Mouse (Mus musculus) hindlimb bud, embryonic 11.5 days (tissue): ENCODE data around the gene Gcm1.
"Not testable (repeated sequence)": the region's sequence is repeated elsewhere in the genome, so short reads cannot be mapped to it uniquely, and the experiment has no call there.

Experiments used
- DNase-seq: peaks from one replicate; pipeline ENCODE4 v3.0.0-alpha.2; 2012; ENCODE audit warnings: low read depth, low spot score; ENCODE audit errors: extremely low spot score

Gcm1 gene

GRCm38 (mm10) chr9:78046755-78047154 is 5.0 kb upstream of the Gcm1 start:
- no peak for DNase-seq

GRCm38 (mm10) chr9:78050452-78050970 is 1.2 kb upstream of the Gcm1 start:
- no peak for DNase-seq

GRCm38 (mm10) chr9:78053821-78054220 is 2.1 kb downstream of the Gcm1 start:
- DNase-seq: no peak

- no peak for DNase-seq
Observed at GRCm38 (mm10) chr9:78054298-78054697, 2.6 kb downstream of the Gcm1 start.

- DNase-seq: no peak
Observed at GRCm38 (mm10) chr9:78059525-78060120, 7.9 kb downstream of the Gcm1 start.

- no peak for DNase-seq
Observed at GRCm38 (mm10) chr9:78062392-78062791, 10.7 kb downstream of the Gcm1 start.

- DNase-seq: no peak
Observed at GRCm38 (mm10) chr9:78064121-78064520, 12.4 kb downstream of the Gcm1 start.

- no peak for DNase-seq
Observed at GRCm38 (mm10) chr9:78070496-78070895, 18.8 kb downstream of the Gcm1 start.

GRCm38 (mm10) chr9:78071626-78072025 is 19.9 kb downstream of the Gcm1 start:
- DNase-seq: no peak

- DNase-seq: not testable (repeated sequence)
Observed at GRCm38 (mm10) chr9:78073291-78073690, 21.6 kb downstream of the Gcm1 start.

GRCm38 (mm10) chr9:78073713-78074340 is 22.1 kb downstream of the Gcm1 start:
- no peak for DNase-seq

GRCm38 (mm10) chr9:78075256-78075655 is 23.5 kb downstream of the Gcm1 start:
- DNase-seq: no peak

- DNase-seq: no peak
Observed at GRCm38 (mm10) chr9:78078240-78078639, 26.5 kb downstream of the Gcm1 start.

- no peak for DNase-seq
Observed at GRCm38 (mm10) chr9:78081835-78082234, 30.1 kb downstream of the Gcm1 start.

- DNase-seq: no peak
Observed at GRCm38 (mm10) chr9:78084341-78084740, 32.6 kb downstream of the Gcm1 start.

- DNase-seq: no peak
Observed at GRCm38 (mm10) chr9:78085722-78086287, 34.1 kb downstream of the Gcm1 start.

- DNase-seq: no peak
Observed at GRCm38 (mm10) chr9:78087751-78088150, 36.0 kb downstream of the Gcm1 start.

- no peak for DNase-seq
Observed at GRCm38 (mm10) chr9:78088521-78088920, 36.8 kb downstream of the Gcm1 start.

- DNase-seq: no peak
Observed at GRCm38 (mm10) chr9:78088971-78089370, 37.2 kb downstream of the Gcm1 start.

- no peak for DNase-seq
Observed at GRCm38 (mm10) chr9:78089906-78090305, 38.2 kb downstream of the Gcm1 start.

GRCm38 (mm10) chr9:78090596-78090995 is 38.9 kb downstream of the Gcm1 start:
- DNase-seq: no peak

GRCm38 (mm10) chr9:78095686-78096085 is 44.0 kb downstream of the Gcm1 start:
- DNase-seq: no peak
